Comparison of ENCODE assay signal across 17 mouse cellular contexts in the genomic region with DNA sequence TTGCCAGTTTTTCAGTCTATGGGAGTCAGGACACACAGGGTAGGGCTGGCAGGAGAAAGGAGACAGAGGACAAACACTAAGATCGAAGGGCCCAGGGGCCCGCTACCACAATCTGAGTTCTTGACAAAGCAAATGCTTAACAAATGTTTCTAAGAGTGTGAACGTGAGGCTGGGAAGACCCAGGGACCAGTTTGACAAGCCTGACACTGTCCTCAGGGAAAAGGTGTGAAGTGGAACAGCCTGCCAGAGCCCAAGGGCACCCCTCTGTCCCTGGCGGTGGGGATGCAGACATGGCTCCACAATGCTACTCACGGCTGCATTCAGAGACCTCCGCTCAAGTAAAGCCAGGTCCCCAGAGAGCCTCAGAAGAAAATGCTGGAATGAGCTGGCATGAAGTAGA.
DNase-seq lines count a peak whose midpoint lies in the region; ATAC-seq and TF ChIP-seq lines count a peak whose summit lies in the region.
"Had no signal": no experiment of that assay in that cellular context is flagged by ENCODE, and none has a peak within 500 bp of the region (broad histone marks: within the 10 kb centered on the region; RNA-seq: fewer than 3 reads in every experiment).

No protein-coding gene starts in this region.

- no peak overlapping the region for H3K9ac ChIP-seq in heart, adult 2 months (ENCODE audit: low read depth, low read length)
- no peak overlapping the region for H3K9ac ChIP-seq in heart, embryonic 15.5 days
- no peak overlapping the region for H3K9ac ChIP-seq in heart, embryonic 12.5 days
- no peak overlapping the region for H3K9ac ChIP-seq in heart, embryonic 16.5 days (ENCODE audit: low read length)
- H3K9ac ChIP-seq: forebrain, embryonic 15.5 days; hindbrain, embryonic 15.5 days had no signal

- intact Hi-C loops in heart, adult 2 months (cut with DNase I), result no loop called here
- intact Hi-C loops in heart, postnatal 14 days (cut with DNase I), result no loop called here
- intact Hi-C loops in gastrocnemius, postnatal 14 days (cut with DNase I; ENCODE audit: low total_unique reads), result no loop called here

- no peak overlapping the region for H3K4me2 ChIP-seq in heart, embryonic 15.5 days
- H3K4me2 ChIP-seq in heart, embryonic 12.5 days, result no peak overlapping the region
- H3K4me2 ChIP-seq in heart, embryonic 16.5 days (ENCODE audit: low read depth, low read length), result no peak overlapping the region
- H3K4me2 ChIP-seq: forebrain, embryonic 15.5 days; hindbrain, embryonic 15.5 days had no signal

- peaks cover 2% of the 10 kb centered on the region; the same call in 1 of the 2 replicates for H3K4me1 ChIP-seq in heart, adult 2 months (ENCODE audit: control insufficient read depth, insufficient read depth, low read length)
- H3K4me1 ChIP-seq in heart, embryonic 15.5 days (replicated peaks), result peaks cover 12% of the 10 kb centered on the region
- H3K4me1 ChIP-seq in heart, embryonic 12.5 days (replicated peaks), result peaks cover 21% of the 10 kb centered on the region
- peaks cover 5% of the 10 kb centered on the region for H3K4me1 ChIP-seq in heart, embryonic 16.5 days (ENCODE audit: control insufficient read depth, insufficient read depth, low read length)
- H3K4me1 ChIP-seq: forebrain, embryonic 15.5 days; hindbrain, embryonic 10.5 days; hindbrain, embryonic 15.5 days had no signal

- TF ChIP-seq POLR2A in heart, adult 2 months (IDR thresholded peaks at IDR 0.05; ENCODE audit: insufficient read depth, low read depth, low read length), result no peak
- no peak for TF ChIP-seq POLR2A in brain, embryonic 14.5 days (IDR thresholded peaks at IDR 0.05; ENCODE audit: borderline replicate concordance, extremely low read depth, insufficient read depth, insufficient read length, poor library complexity, severe bottlenecking)

- H3K27ac ChIP-seq in heart, adult 2 months, result no peak overlapping the region
- H3K27ac ChIP-seq in heart, embryonic 15.5 days, result peak overlapping the region; percentile 49
- no peak overlapping the region; the same call in 1 of the 2 replicates for H3K27ac ChIP-seq in heart, embryonic 12.5 days (ENCODE audit: poor library complexity, severe bottlenecking)
- no peak overlapping the region for H3K27ac ChIP-seq in heart, embryonic 16.5 days (ENCODE audit: low read length)
- H3K27ac ChIP-seq: embryonic facial prominence, embryonic 10.5 days; forebrain, embryonic 15.5 days; hindbrain, embryonic 15.5 days had no signal

- H3K36me3 ChIP-seq in heart, adult 2 months (ENCODE audit: control insufficient read depth, insufficient read depth, low read length), result no peaks in the 10 kb centered on the region
- no peaks in the 10 kb centered on the region for H3K36me3 ChIP-seq in heart, embryonic 15.5 days
- no peaks in the 10 kb centered on the region for H3K36me3 ChIP-seq in heart, embryonic 12.5 days
- H3K36me3 ChIP-seq in heart, embryonic 16.5 days (ENCODE audit: control insufficient read depth, insufficient read depth), result no peaks in the 10 kb centered on the region
- H3K36me3 ChIP-seq: embryonic facial prominence, embryonic 10.5 days; forebrain, embryonic 15.5 days; hindbrain, embryonic 10.5 days; hindbrain, embryonic 15.5 days had no signal

- peak; percentile 78 for ATAC-seq in heart, embryonic 15.5 days (replicated peaks; ENCODE audit: insufficient number of reproducible peaks, insufficient read depth, low FRiP score, low read depth)
- ATAC-seq in heart, embryonic 12.5 days (ENCODE audit: insufficient number of reproducible peaks, low FRiP score), result no peak
- ATAC-seq in heart, embryonic 16.5 days (replicated peaks; ENCODE audit: extremely low read depth, insufficient read depth, low FRiP score), result peak; percentile 86
- ATAC-seq: forebrain, embryonic 15.5 days had no signal

- no peak for TF ChIP-seq EP300 in heart, adult 2 months (IDR thresholded peaks at IDR 0.05; ENCODE audit: insufficient read depth, low read depth, low read length)

- no peaks in the 10 kb centered on the region for H3K9me3 ChIP-seq in heart, embryonic 15.5 days (replicated peaks)
- H3K9me3 ChIP-seq in heart, embryonic 12.5 days (replicated peaks), result 0 out of 2 replicates have a peak, but pooled peaks cover 10% of the 10 kb centered on the region
- H3K9me3 ChIP-seq in heart, embryonic 16.5 days (replicated peaks; ENCODE audit: control insufficient read depth, low read length), result no peaks in the 10 kb centered on the region
- H3K9me3 ChIP-seq: embryonic facial prominence, embryonic 10.5 days; forebrain, embryonic 15.5 days; hindbrain, embryonic 10.5 days; hindbrain, embryonic 15.5 days had no signal

- H3K4me3 ChIP-seq in heart, adult 2 months, result no peak overlapping the region
- H3K4me3 ChIP-seq in heart, embryonic 15.5 days, result no peak overlapping the region
- H3K4me3 ChIP-seq in heart, embryonic 12.5 days, result no peak overlapping the region
- H3K4me3 ChIP-seq in heart, embryonic 16.5 days (ENCODE audit: low read length), result no peak overlapping the region
- H3K4me3 ChIP-seq: embryonic facial prominence, embryonic 10.5 days; forebrain, embryonic 15.5 days; hindbrain, embryonic 10.5 days; hindbrain, embryonic 15.5 days had no signal

- TF ChIP-seq CTCF in heart, adult 2 months (IDR thresholded peaks at IDR 0.05), result 0 out of 2 replicates have a peak, but pooled peaks have one; percentile 7
- no peak for TF ChIP-seq CTCF in brain, embryonic 14.5 days (IDR thresholded peaks at IDR 0.05; ENCODE audit: borderline replicate concordance, extremely low read depth, insufficient read depth, insufficient read length)

- H3K27me3 ChIP-seq in heart, adult 2 months (ENCODE audit: control insufficient read depth, insufficient read depth, low read length), result no peaks in the 10 kb centered on the region
- peaks cover 14% of the 10 kb centered on the region; the same call in 1 of the 2 replicates for H3K27me3 ChIP-seq in heart, embryonic 15.5 days
- H3K27me3 ChIP-seq in heart, embryonic 12.5 days (replicated peaks), result peaks cover 24% of the 10 kb centered on the region; the same call in 1 of the 2 replicates
- H3K27me3 ChIP-seq in heart, embryonic 16.5 days (ENCODE audit: control insufficient read depth, insufficient read depth, low read length), result no peaks in the 10 kb centered on the region
- H3K27me3 ChIP-seq: forebrain, embryonic 15.5 days; hindbrain, embryonic 15.5 days had no signal

- 52% methylated on average over 6 of the region's 6 CpGs for WGBS in heart, adult 2 months
- WGBS in heart, embryonic 15.5 days, result 40% methylated on average over 6 of the region's 6 CpGs
- 42% methylated on average over 6 of the region's 6 CpGs for WGBS in heart, embryonic 12.5 days
- 36% methylated on average over 6 of the region's 6 CpGs for WGBS in heart, embryonic 16.5 days

- DNase-seq in heart, adult 2 months, result peak in 1 of 2 experiments; percentile 7
- no peak for DNase-seq in heart, postnatal 14 days
- peak; percentile 28 for DNase-seq in brain, embryonic 14.5 days (ENCODE audit: low read depth)
- DNase-seq in gastrocnemius, postnatal 14 days, result no peak
- DNase-seq in right cerebral cortex, postnatal 10 days (ENCODE audit: low spot score in 2 of 2), result no peak
- DNase-seq: adrenal gland, adult 2 months; adrenal gland, postnatal 25 days; cerebellum, adult 2 months; kidney, adult 11 months; kidney, adult 9 months had no signal

- H3K79me2 ChIP-seq in heart, adult 2 months (replicated peaks; ENCODE audit: control insufficient read depth, insufficient read depth, low read length), result no peaks in the 10 kb centered on the region
